Mouse (Mus musculus) stomach, postnatal 0 days (tissue): Measurements from ENCODE around the gene Cd68.
A peak's percentile ranks its signal among the peaks of the same experiment; 100 is the strongest.

Experiments used
- CTCF ChIP-seq: IDR thresholded peaks from 2 replicates; pipeline ENCODE4 v1.5.1; 2016; ENCODE audit warnings: antibody characterized with exemption, low read depth, mild to moderate bottlenecking, moderate library complexity
- EP300 ChIP-seq: optimal IDR thresholded peaks from 2 replicates; pipeline ENCODE3; 2016; ENCODE audit warnings: antibody characterized with exemption

- peak; percentile 40 for TF ChIP-seq CTCF
- TF ChIP-seq EP300, result no peak
Observed at GRCm38 (mm10) chr11:69695361-69696181, 29.6 kb upstream of the Cd68 start, which contains the start of the genes Tnfsf12 and Tnfsfm13.
